Mouse (Mus musculus): ENCODE data around the gene Mast2. TPM values are rescaled to one million over a fixed set of nuclear protein-coding genes. Genes with fewer than 3 reads are reported as not detected.
A peak's percentile ranks its signal among the peaks of the same experiment; 100 is the strongest.

The Mast2 gene
- polyA plus RNA-seq, 1 experiment from 2014 or later = 21.5 TPM

DNA sequence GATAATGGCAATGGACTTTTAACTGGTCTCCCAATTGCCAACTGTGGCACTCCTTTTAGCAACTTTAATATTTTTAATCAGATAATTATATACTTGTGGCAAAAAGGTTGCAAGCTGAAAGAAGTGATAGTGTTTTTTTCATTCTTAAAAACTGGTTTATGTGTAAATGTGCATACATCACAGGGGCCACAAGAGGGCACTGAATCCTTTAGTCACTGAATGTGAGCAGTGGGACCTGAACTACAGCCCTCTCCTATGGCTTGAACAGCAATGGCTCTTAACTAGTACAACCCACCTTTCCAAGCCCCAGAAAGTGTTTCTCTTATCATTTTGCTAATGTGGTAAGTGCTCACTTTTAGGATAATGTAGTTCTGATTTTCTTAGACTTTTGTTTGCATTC, 121.9 kb downstream of the Mast2 start:
- no peak for ATAC-seq (ENCODE audit: insufficient number of reproducible peaks, low FRiP score)
- no peak overlapping the region for H3K4me3 ChIP-seq

DNA sequence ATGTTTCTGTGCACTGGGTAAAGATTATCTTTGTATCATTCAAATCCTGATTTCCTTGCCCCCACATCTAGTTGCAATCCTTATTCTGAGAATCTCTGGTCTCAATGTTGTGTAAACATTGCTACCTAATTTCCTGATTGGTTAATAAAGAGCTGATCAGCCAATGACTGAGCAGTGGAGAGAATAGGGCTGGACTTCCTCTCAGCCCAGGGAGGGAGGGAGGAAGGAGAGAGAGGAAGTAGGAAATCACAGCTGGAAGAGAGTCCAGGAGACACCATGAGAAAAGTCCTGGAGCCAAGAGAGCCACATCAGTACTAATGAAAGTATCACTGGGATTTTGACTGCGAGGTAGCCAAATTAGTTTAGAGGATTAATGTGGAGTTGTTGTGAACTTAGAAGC, 127.7 kb downstream of the Mast2 start:
- H3K4me1 ChIP-seq (replicated peaks) = no peaks in the 10 kb centered on the region
- H3K9ac ChIP-seq = no peak overlapping the region
- H3K27me3 ChIP-seq (replicated peaks) = no peaks in the 10 kb centered on the region
- peaks cover 3% of the 10 kb centered on the region for H3K36me3 ChIP-seq
- no peak overlapping the region for H3K27ac ChIP-seq (ENCODE audit: poor library complexity, severe bottlenecking)
- 84% methylated on average over 1 of the region's 1 CpGs for WGBS
- H3K4me3 ChIP-seq = no peak overlapping the region
- H3K9me3 ChIP-seq (replicated peaks) = no peaks in the 10 kb centered on the region
- no peak for ATAC-seq (ENCODE audit: insufficient number of reproducible peaks, low FRiP score)
- no peak overlapping the region for H3K4me2 ChIP-seq

More for the DNA sequence above, 121.9 kb downstream of the Mast2 start:
- Histone ChIP-seq H3K36me3 (no peaks in the 10 kb centered on the region; the same call in 1 of the 2 replicates), H3K9ac (no peak overlapping the region), H3K9me3 (replicated peaks) (no peaks in the 10 kb centered on the region), H3K4me2 (no peak overlapping the region), H3K4me1 (replicated peaks) (no peaks in the 10 kb centered on the region), H3K27ac (ENCODE audit: poor library complexity, severe bottlenecking) (no peak overlapping the region), H3K27me3 (replicated peaks) (no peaks in the 10 kb centered on the region)

DNA sequence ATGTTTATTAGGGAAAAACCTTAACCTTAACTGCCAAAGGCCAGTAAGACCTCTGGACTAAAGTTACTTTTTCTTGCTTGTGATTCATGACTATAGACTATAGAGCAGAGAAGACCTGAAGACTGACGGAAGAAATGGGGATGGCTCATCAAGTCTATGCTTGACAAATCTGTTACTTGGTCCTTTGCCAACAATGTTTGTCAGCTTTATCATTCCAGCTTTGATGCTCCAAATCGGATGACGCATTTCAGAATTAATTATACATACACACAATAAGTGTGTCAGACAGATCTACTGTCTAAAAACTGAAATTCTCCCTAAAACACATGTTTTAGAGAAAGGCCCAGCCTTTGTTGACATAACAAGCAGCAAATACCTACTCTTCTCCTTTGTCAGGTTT, 134.7 kb downstream of the Mast2 start:
- H3K4me1 ChIP-seq (replicated peaks) = no peaks in the 10 kb centered on the region
- no peaks in the 10 kb centered on the region for H3K27me3 ChIP-seq (replicated peaks)
- H3K4me2 ChIP-seq = no peak overlapping the region
- no peak overlapping the region for H3K9ac ChIP-seq
- H3K4me3 ChIP-seq = no peak overlapping the region
- H3K9me3 ChIP-seq (replicated peaks) = peaks cover 5% of the 10 kb centered on the region; the same call in 1 of the 2 replicates
- ATAC-seq (ENCODE audit: insufficient number of reproducible peaks, low FRiP score) = no peak
- whole genome bisulfite sequencing = 94% methylated on average over 3 of the region's 3 CpGs
- H3K36me3 ChIP-seq = peaks cover 51% of the 10 kb centered on the region
- H3K27ac ChIP-seq (ENCODE audit: poor library complexity, severe bottlenecking) = no peak overlapping the region

DNA sequence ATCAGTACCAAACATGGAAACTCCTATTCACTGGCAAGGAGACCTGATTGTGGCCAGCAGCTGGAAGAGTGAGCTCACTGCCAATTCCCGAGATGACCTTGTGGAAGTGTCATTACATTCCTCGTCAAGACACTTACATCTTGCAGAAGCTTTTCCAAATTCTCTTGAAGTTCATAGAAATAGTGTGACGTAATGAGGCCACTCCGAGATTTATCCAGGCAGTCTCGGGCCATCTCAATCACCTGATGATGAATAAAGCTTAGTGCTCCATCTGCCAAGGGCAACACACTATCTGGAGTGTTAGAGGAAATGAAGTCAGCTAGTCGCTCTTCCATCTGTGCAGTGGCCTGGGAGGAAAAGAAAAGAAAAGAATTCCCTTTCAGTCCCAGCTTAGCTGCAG, 141.9 kb downstream of the Mast2 start:
- Histone ChIP-seq H3K4me1 (replicated peaks) (no peaks in the 10 kb centered on the region; the same call in 1 of the 2 replicates), H3K27ac (ENCODE audit: poor library complexity, severe bottlenecking) (peak overlapping the region; percentile 38), H3K4me3 (no peak overlapping the region), H3K27me3 (replicated peaks) (no peaks in the 10 kb centered on the region), H3K9me3 (replicated peaks) (no peaks in the 10 kb centered on the region), H3K36me3 (peaks cover 71% of the 10 kb centered on the region), H3K9ac (no peak overlapping the region), H3K4me2 (no peak overlapping the region)
- ATAC-seq (ENCODE audit: insufficient number of reproducible peaks, low FRiP score) = 0 out of 2 replicates have a peak, but pooled peaks have one; percentile 36
- 61% methylated on average over 6 of the region's 6 CpGs for WGBS

DNA sequence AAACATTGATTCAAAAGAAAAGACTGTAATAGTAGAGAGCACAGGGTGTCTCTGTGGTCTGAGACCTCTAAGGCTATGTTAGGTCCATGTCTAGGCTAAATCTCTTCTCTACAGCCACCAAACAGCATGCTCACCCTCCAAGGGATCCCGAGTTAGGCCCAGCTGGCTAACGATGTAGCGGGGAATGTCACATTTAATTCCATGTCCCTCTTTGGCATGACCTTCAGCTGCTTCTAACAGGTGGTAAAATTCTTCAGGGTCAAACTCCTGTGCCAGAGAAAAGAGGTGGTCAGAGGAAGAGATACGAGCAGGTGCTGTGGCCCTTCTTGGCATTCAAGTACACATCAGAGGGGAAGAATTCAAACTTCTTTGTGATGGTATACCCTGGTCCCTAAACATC, 146.4 kb downstream of the Mast2 start:
- Histone ChIP-seq H3K4me2 (no peak overlapping the region), H3K27me3 (replicated peaks) (no peaks in the 10 kb centered on the region), H3K4me3 (no peak overlapping the region), H3K4me1 (replicated peaks) (no peaks in the 10 kb centered on the region; the same call in 1 of the 2 replicates), H3K36me3 (peaks cover 90% of the 10 kb centered on the region), H3K9ac (no peak overlapping the region), H3K27ac (ENCODE audit: poor library complexity, severe bottlenecking) (no peak overlapping the region), H3K9me3 (replicated peaks) (no peaks in the 10 kb centered on the region)
- no peak for ATAC-seq (ENCODE audit: insufficient number of reproducible peaks, low FRiP score)
- 93% methylated on average over 4 of the region's 4 CpGs for WGBS

DNA sequence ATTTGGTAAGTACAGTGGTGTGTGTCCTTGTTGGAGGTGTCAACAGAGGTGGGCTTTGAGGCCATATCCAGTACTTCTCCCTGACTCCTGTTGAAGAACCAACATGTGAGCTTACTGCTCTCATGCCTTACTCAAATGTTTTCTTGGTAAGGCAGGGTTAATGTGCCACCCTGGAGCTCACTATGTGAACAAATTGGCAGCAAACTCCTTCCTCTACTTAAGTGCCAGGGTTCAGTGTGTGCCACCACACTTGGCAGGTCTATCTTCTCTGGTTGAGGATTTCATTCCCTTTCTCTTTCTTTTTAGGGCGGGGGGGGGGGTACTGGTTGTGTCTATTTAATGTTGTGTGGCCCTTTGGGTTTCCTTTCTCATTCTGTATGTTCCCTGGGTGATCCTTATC, 159.4 kb downstream of the Mast2 start:
- H3K4me1 ChIP-seq (replicated peaks) = peaks cover 14% of the 10 kb centered on the region
- no peak overlapping the region for H3K4me2 ChIP-seq
- H3K27ac ChIP-seq (ENCODE audit: poor library complexity, severe bottlenecking) = no peak overlapping the region
- no peak overlapping the region for H3K4me3 ChIP-seq
- H3K9me3 ChIP-seq (replicated peaks) = no peaks in the 10 kb centered on the region
- peaks cover 54% of the 10 kb centered on the region for H3K36me3 ChIP-seq
- no peak for ATAC-seq (ENCODE audit: insufficient number of reproducible peaks, low FRiP score)
- no peak overlapping the region for H3K9ac ChIP-seq
- no peaks in the 10 kb centered on the region for H3K27me3 ChIP-seq (replicated peaks)
- 29% methylated on average over 1 of the region's 1 CpGs for WGBS

DNA sequence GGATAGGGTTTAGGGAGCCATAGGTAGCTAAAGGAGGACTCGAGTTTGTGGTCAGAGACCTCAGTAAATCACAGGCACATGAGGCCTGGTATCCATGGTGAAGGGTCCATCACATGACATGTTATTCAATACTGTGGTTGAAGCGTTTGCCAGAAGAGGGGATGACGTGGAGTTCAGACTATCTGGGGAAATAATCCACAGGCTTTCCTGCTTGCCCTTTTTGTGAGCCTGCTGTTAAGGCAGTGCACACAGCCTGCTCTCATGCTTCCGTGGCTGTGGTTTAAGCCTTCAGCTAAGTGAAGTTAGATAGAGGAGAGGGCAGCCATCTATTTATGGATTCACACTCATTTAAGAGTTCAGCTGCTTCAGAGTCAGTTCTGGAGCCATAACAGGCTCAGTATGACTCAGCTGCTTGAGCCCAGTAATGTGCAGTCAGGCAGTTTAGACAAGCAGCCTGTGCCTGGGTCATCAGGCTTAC, 163.1 kb downstream of the Mast2 start:
- Histone ChIP-seq H3K4me2 (no peak overlapping the region; the same call in 1 of the 2 replicates), H3K4me3 (no peak overlapping the region), H3K9me3 (replicated peaks) (no peaks in the 10 kb centered on the region), H3K27me3 (replicated peaks) (no peaks in the 10 kb centered on the region), H3K9ac (peak overlapping the region; percentile 6; the same call in 1 of the 2 replicates), H3K27ac (ENCODE audit: poor library complexity, severe bottlenecking) (peak overlapping the region; percentile 78), H3K36me3 (peaks cover 32% of the 10 kb centered on the region), H3K4me1 (replicated peaks) (peaks cover 18% of the 10 kb centered on the region)
- WGBS = 29% methylated on average over 4 of the region's 4 CpGs
- ATAC-seq (ENCODE audit: insufficient number of reproducible peaks, low FRiP score) = 0 out of 2 replicates have a peak, but pooled peaks have one; percentile 33

DNA sequence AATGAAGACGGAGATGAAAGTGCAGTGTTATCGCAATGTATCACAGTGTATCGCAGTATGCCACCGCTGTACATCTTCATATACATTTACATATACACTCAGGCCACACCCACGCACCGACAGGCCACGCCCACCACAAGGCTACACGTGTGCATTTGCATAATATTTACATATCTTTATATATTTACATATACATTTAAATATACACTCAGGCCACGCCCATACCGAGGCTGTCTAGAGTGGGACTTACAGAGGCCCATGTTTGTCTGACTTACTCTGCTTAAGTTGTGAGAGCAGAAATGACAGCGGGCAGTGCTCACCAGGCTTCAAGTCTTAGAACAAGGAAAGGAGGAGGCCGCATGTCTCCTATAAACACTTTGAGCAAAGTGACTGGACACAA, 170.7 kb downstream of the Mast2 start:
- Histone ChIP-seq H3K4me3 (no peak overlapping the region), H3K9me3 (replicated peaks) (no peaks in the 10 kb centered on the region), H3K36me3 (peaks cover 52% of the 10 kb centered on the region), H3K27ac (ENCODE audit: poor library complexity, severe bottlenecking) (no peak overlapping the region), H3K4me2 (no peak overlapping the region), H3K27me3 (replicated peaks) (no peaks in the 10 kb centered on the region), H3K4me1 (replicated peaks) (no peaks in the 10 kb centered on the region), H3K9ac (no peak overlapping the region)
- 85% methylated on average over 12 of the region's 12 CpGs for WGBS
- no peak for ATAC-seq (ENCODE audit: insufficient number of reproducible peaks, low FRiP score)

DNA sequence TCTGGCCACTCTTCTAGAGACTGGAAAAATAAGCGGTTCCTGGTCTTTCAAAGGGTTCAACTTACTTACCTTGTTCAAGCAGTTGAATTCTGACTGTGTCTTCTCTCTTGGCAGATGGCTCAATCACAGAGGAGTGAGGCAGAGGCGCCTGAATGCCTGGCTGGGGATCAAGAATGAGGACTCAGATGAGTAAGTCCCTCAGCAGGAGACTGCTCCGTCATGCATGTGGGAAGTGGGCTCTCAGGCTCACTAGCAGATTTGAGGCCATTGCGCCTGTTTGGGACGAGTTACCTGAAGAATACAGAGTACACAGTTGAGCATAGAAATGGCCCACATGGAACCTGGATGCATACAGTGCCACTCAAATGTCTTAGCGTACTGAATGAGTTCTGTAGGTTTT, 172.4 kb downstream of the Mast2 start:
- H3K36me3 ChIP-seq = peaks cover 63% of the 10 kb centered on the region
- 84% methylated on average over 6 of the region's 6 CpGs for WGBS
- no peak overlapping the region for H3K4me3 ChIP-seq

DNA sequence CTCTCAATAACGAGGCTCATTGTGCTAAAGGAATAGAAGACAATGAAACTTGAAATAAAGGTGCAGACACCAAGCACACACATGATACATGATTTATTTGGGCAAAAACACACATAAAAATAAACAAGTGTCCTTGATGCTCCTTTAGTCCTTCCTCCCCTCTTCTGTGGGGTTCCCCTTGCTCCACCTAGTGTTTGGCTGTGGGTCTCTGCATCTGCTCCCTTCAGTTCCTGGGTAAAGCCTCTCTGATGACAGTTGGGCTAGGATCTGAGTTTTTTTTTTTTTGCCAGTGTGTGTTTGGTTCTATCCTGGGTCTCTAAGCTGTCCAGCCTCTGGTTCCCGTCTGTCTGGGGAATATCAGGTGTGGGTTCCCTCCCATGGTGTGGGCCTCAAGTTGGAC, 181.8 kb downstream of the Mast2 start:
- ATAC-seq (ENCODE audit: insufficient number of reproducible peaks, low FRiP score) = no peak

More for the DNA sequence above, 172.4 kb downstream of the Mast2 start:
- Histone ChIP-seq H3K9me3 (replicated peaks) (no peaks in the 10 kb centered on the region), H3K27ac (ENCODE audit: poor library complexity, severe bottlenecking) (no peak overlapping the region), H3K4me2 (no peak overlapping the region), H3K4me1 (replicated peaks) (no peaks in the 10 kb centered on the region), H3K9ac (no peak overlapping the region), H3K27me3 (replicated peaks) (no peaks in the 10 kb centered on the region)
- no peak for ATAC-seq (ENCODE audit: insufficient number of reproducible peaks, low FRiP score)

DNA sequence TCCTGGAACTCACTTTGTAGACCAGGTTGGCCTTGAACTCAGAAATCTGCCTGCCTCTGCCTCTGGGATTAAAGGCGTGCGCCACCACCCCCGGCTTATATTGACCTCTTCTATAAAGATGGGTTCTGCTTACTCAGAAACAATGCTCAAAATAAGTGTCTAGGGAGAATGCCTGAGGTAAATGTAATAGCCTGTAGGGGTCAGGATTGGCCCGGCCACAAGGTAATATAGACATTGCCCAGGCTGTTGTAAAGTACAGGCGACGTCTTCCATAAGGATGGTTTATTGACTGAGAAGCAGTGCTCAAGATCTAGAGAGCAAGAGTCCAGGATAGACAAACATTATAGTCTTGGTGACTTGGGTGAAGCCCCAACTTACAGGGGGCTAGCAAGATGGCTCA, 195.8 kb downstream of the Mast2 start:
- peaks cover 61% of the 10 kb centered on the region for H3K36me3 ChIP-seq
- no peak overlapping the region for H3K9ac ChIP-seq
- no peak overlapping the region for H3K4me3 ChIP-seq
- no peak for ATAC-seq (ENCODE audit: insufficient number of reproducible peaks, low FRiP score)
- H3K4me2 ChIP-seq = no peak overlapping the region
- H3K27me3 ChIP-seq (replicated peaks) = no peaks in the 10 kb centered on the region
- H3K9me3 ChIP-seq (replicated peaks) = no peaks in the 10 kb centered on the region
- H3K4me1 ChIP-seq (replicated peaks) = no peaks in the 10 kb centered on the region
- no peak overlapping the region for H3K27ac ChIP-seq (ENCODE audit: poor library complexity, severe bottlenecking)
- WGBS = 90% methylated on average over 6 of the region's 6 CpGs

More for the DNA sequence above, 181.8 kb downstream of the Mast2 start:
- Histone ChIP-seq H3K4me1 (replicated peaks) (no peaks in the 10 kb centered on the region), H3K4me3 (no peak overlapping the region), H3K9ac (no peak overlapping the region), H3K36me3 (peaks cover 43% of the 10 kb centered on the region), H3K27me3 (replicated peaks) (no peaks in the 10 kb centered on the region), H3K4me2 (no peak overlapping the region), H3K9me3 (replicated peaks) (no peaks in the 10 kb centered on the region), H3K27ac (ENCODE audit: poor library complexity, severe bottlenecking) (no peak overlapping the region)
- 68% methylated on average over 2 of the region's 2 CpGs for WGBS
